ENCODE assay signal across 25 mouse cellular contexts in genomic region chr7:118464432-118464831, GRCm38 (mm10). TPM values are rescaled to one million over a fixed set of nuclear protein-coding genes. Genes with fewer than 3 reads are reported as not detected.
A peak's percentile ranks its signal among the peaks of the same experiment; 100 is the strongest.
DNase-seq lines count a peak whose midpoint lies in the region; ATAC-seq and TF ChIP-seq lines count a peak whose summit lies in the region.
"Had no signal": no experiment of that assay in that cellular context is flagged by ENCODE, and none has a peak within 500 bp of the region (broad histone marks: within the 10 kb centered on the region; RNA-seq: fewer than 3 reads in every experiment).

No protein-coding gene starts in this region.

- H3K9me3 ChIP-seq in lung, postnatal 0 days (ENCODE audit: low read length) = no peaks in the 10 kb centered on the region
- H3K9me3 ChIP-seq in stomach, postnatal 0 days (ENCODE audit: control insufficient read depth, low read length) = no peaks in the 10 kb centered on the region
- H3K9me3 ChIP-seq in forebrain, embryonic 13.5 days (replicated peaks) = no peaks in the 10 kb centered on the region
- H3K9me3 ChIP-seq: embryonic facial prominence, embryonic 15.5 days; heart, embryonic 15.5 days; hindbrain, embryonic 10.5 days; kidney, embryonic 15.5 days; limb, embryonic 13.5 days; megakaryocyte, embryonic 14.5 days; midbrain, embryonic 15.5 days; neural tube, embryonic 15.5 days had no signal

- DNase-seq in heart, adult 11 months = peak; percentile 87
- DNase-seq in heart, postnatal 25 days (ENCODE audit: low spot score) = no peak
- no peak for DNase-seq in lung, adult 2 months
- DNase-seq in lung, postnatal 4 days = no peak
- peak; percentile 56 for DNase-seq in lung, postnatal 0 days (ENCODE audit: low spot score)
- DNase-seq in stomach, postnatal 0 days (ENCODE audit: low spot score) = no peak
- DNase-seq: cerebellum, adult 18-20 months; cerebellum, postnatal 36 days; heart, adult 2 months; layer of hippocampus, postnatal 36 days; lung, embryonic 14.5 days; right cerebral cortex, postnatal 14 days; spleen, adult 18-20 months; thymus, adult 18-20 months had no signal

- no peak for TF ChIP-seq CTCF in lung, adult 2 months (IDR thresholded peaks at IDR 0.05; ENCODE audit: insufficient read depth, low read length)
- TF ChIP-seq CTCF in lung, postnatal 0 days (IDR thresholded peaks at IDR 0.05) = no peak
- TF ChIP-seq CTCF in stomach, postnatal 0 days (IDR thresholded peaks at IDR 0.05; ENCODE audit: low read depth) = no peak

- H3K36me3 ChIP-seq in lung, postnatal 0 days (ENCODE audit: insufficient read depth, low read length) = no peaks in the 10 kb centered on the region
- no peaks in the 10 kb centered on the region for H3K36me3 ChIP-seq in stomach, postnatal 0 days (ENCODE audit: control insufficient read depth, insufficient read depth, low read length)
- no peaks in the 10 kb centered on the region for H3K36me3 ChIP-seq in forebrain, embryonic 13.5 days (ENCODE audit: poor library complexity, severe bottlenecking)
- H3K36me3 ChIP-seq: embryonic facial prominence, embryonic 15.5 days; heart, embryonic 15.5 days; hindbrain, embryonic 10.5 days; kidney, embryonic 15.5 days; limb, embryonic 13.5 days; midbrain, embryonic 15.5 days; neural tube, embryonic 15.5 days had no signal

- no peak overlapping the region for H3K4me3 ChIP-seq in lung, adult 2 months (replicated peaks; ENCODE audit: extremely low read depth, low read depth, low read length)
- H3K4me3 ChIP-seq in lung, postnatal 0 days (ENCODE audit: low read depth, low read length) = no peak overlapping the region
- H3K4me3 ChIP-seq in stomach, postnatal 0 days (ENCODE audit: low read depth, low read length) = no peak overlapping the region
- H3K4me3 ChIP-seq in forebrain, embryonic 13.5 days = no peak overlapping the region
- H3K4me3 ChIP-seq: embryonic facial prominence, embryonic 15.5 days; heart, adult 2 months; heart, embryonic 15.5 days; hindbrain, embryonic 10.5 days; kidney, embryonic 15.5 days; layer of hippocampus, adult 2 months; limb, embryonic 13.5 days; megakaryocyte, embryonic 14.5 days; midbrain, embryonic 15.5 days; neural tube, embryonic 15.5 days had no signal

- 0 out of 2 replicates have a peak, but pooled peaks have one; percentile 8 for TF ChIP-seq POLR2A in lung, adult 2 months (IDR thresholded peaks at IDR 0.05; ENCODE audit: borderline replicate concordance, extremely low read depth, low read depth, low read length)

- H3K27ac ChIP-seq in lung, postnatal 0 days (ENCODE audit: low read length) = no peak overlapping the region
- no peak overlapping the region for H3K27ac ChIP-seq in stomach, postnatal 0 days (replicated peaks)
- H3K27ac ChIP-seq in forebrain, embryonic 13.5 days = no peak overlapping the region
- H3K27ac ChIP-seq: embryonic facial prominence, embryonic 15.5 days; heart, adult 2 months; heart, embryonic 15.5 days; kidney, embryonic 15.5 days; layer of hippocampus, adult 2 months; limb, embryonic 13.5 days; midbrain, embryonic 15.5 days; neural tube, embryonic 15.5 days had no signal

- H3K9ac ChIP-seq in lung, postnatal 0 days (replicated peaks; ENCODE audit: low read depth) = no peak overlapping the region
- H3K9ac ChIP-seq in stomach, postnatal 0 days (ENCODE audit: low read length) = no peak overlapping the region
- no peak overlapping the region for H3K9ac ChIP-seq in forebrain, embryonic 13.5 days
- H3K9ac ChIP-seq: embryonic facial prominence, embryonic 15.5 days; heart, embryonic 15.5 days; kidney, embryonic 15.5 days; limb, embryonic 13.5 days; lung, embryonic 14.5 days; midbrain, embryonic 15.5 days; neural tube, embryonic 15.5 days had no signal

- peak; percentile 72 for TF ChIP-seq EP300 in lung, postnatal 0 days (IDR thresholded peaks at IDR 0.05)
- no peak for TF ChIP-seq EP300 in stomach, postnatal 0 days (optimal IDR thresholded peaks at IDR 0.05)

- intact Hi-C loops in heart, postnatal 25 days (cut with DNase I) = no loop called here

- H3K4me1 ChIP-seq in lung, adult 2 months (ENCODE audit: control insufficient read depth, insufficient read depth, low read length) = peaks cover 17% of the 10 kb centered on the region
- peaks cover 8% of the 10 kb centered on the region; the same call in 1 of the 2 replicates for H3K4me1 ChIP-seq in lung, postnatal 0 days (ENCODE audit: insufficient read depth, low read depth, low read length)
- H3K4me1 ChIP-seq in stomach, postnatal 0 days (replicated peaks; ENCODE audit: control insufficient read depth, insufficient read depth) = peaks cover 4% of the 10 kb centered on the region
- H3K4me1 ChIP-seq in forebrain, embryonic 13.5 days = peaks cover 12% of the 10 kb centered on the region
- H3K4me1 ChIP-seq: embryonic facial prominence, embryonic 15.5 days; megakaryocyte, embryonic 14.5 days had no signal

- no peak overlapping the region for H3K4me2 ChIP-seq in lung, postnatal 0 days (replicated peaks; ENCODE audit: low read depth, low read length)
- H3K4me2 ChIP-seq in stomach, postnatal 0 days (replicated peaks; ENCODE audit: low read depth) = no peak overlapping the region
- H3K4me2 ChIP-seq in forebrain, embryonic 13.5 days = no peak overlapping the region
- H3K4me2 ChIP-seq: embryonic facial prominence, embryonic 15.5 days; heart, embryonic 15.5 days; kidney, embryonic 15.5 days; limb, embryonic 13.5 days; lung, embryonic 14.5 days; midbrain, embryonic 15.5 days; neural tube, embryonic 15.5 days had no signal

- ATAC-seq in lung, postnatal 0 days = 0 out of 2 replicates have a peak, but pooled peaks have one; percentile 32
- no peak for ATAC-seq in stomach, postnatal 0 days (ENCODE audit: low FRiP score, low TSS enrichment)
- ATAC-seq in megakaryocyte-erythroid progenitor cell, adult 5-6 weeks (replicated peaks; ENCODE audit: low FRiP score, low TSS enrichment, poor library complexity, severe bottlenecking) = no peak
- no peak for ATAC-seq in forebrain, embryonic 13.5 days
- ATAC-seq: midbrain, embryonic 15.5 days had no signal

- WGBS in lung, adult 2 months = 19% methylated on average over 4 of the region's 4 CpGs
- 18% methylated on average over 4 of the region's 4 CpGs for WGBS in lung, postnatal 0 days
- 23% methylated on average over 4 of the region's 4 CpGs for WGBS in stomach, postnatal 0 days
- 63% methylated on average over 4 of the region's 4 CpGs for WGBS in forebrain, embryonic 13.5 days

- H3K27me3 ChIP-seq in lung, postnatal 0 days (replicated peaks; ENCODE audit: insufficient read depth, low read length) = no peaks in the 10 kb centered on the region
- H3K27me3 ChIP-seq in stomach, postnatal 0 days (ENCODE audit: control insufficient read depth, insufficient read depth, low read length) = no peaks in the 10 kb centered on the region
- H3K27me3 ChIP-seq in forebrain, embryonic 13.5 days = no peaks in the 10 kb centered on the region
- H3K27me3 ChIP-seq: heart, embryonic 15.5 days; limb, embryonic 13.5 days; midbrain, embryonic 15.5 days; neural tube, embryonic 15.5 days had no signal

RNA-seq across cellular contexts. Expression of gene Syt17, which starts 16.4 kb away (rescaled TPM):
- 1 to 10 TPM; 1.3 to 1.7 TPM for total RNA-seq in heart, postnatal 25 days (2021)
- polyA plus RNA-seq in lung, adult 2 months (2012; rRNA removed) = 5.0 and 6.8 TPM in 2 replicates
- polyA plus RNA-seq in lung, postnatal 0 days (2015; fragmentation: Nextera tagmentation; extraction: Ambion mirVana) = 4.3 and 4.4 TPM in 2 replicates
- polyA plus RNA-seq in stomach, postnatal 0 days (2015; fragmentation: Nextera tagmentation; extraction: Ambion mirVana) = 3.3 and 3.8 TPM in 2 replicates
- not detected in 2 replicates for total RNA-seq in megakaryocyte-erythroid progenitor cell, adult 5-6 weeks (2014; fragmentation: Nextera tagmentation)
- not detected in 2 replicates for total RNA-seq in megakaryocyte-erythroid progenitor cell, adult 5-6 weeks (2017)
- polyA plus RNA-seq in forebrain, embryonic 13.5 days (2015; fragmentation: Nextera tagmentation; extraction: Ambion mirVana) = 3.2 and 4.7 TPM in 2 replicates

RNA-seq across cellular contexts. Expression of gene Itpripl2, which starts 27.3 kb away (rescaled TPM):
- total RNA-seq in heart, postnatal 25 days (2021) = 10 to 100 TPM; 22.3 to 30.5 TPM
- 60.9 and 84.2 TPM in 2 replicates for polyA plus RNA-seq in lung, adult 2 months (2012; rRNA removed)
- polyA plus RNA-seq in lung, postnatal 0 days (2015; fragmentation: Nextera tagmentation; extraction: Ambion mirVana) = 14.5 and 16.2 TPM in 2 replicates
- polyA plus RNA-seq in stomach, postnatal 0 days (2015; fragmentation: Nextera tagmentation; extraction: Ambion mirVana) = 6.1 and 6.7 TPM in 2 replicates
- 0.33 and 1.3 TPM in 2 replicates for total RNA-seq in megakaryocyte-erythroid progenitor cell, adult 5-6 weeks (2014; fragmentation: Nextera tagmentation)
- total RNA-seq in megakaryocyte-erythroid progenitor cell, adult 5-6 weeks (2017) = 1.8 and 3.3 TPM in 2 replicates
- polyA plus RNA-seq in forebrain, embryonic 13.5 days (2015; fragmentation: Nextera tagmentation; extraction: Ambion mirVana) = 0.67 and 0.74 TPM in 2 replicates

Comparison
In these comparisons a context has a peak if more than half of its experiments do, and no peak if none do; other contexts are left out.
1. DNase-seq: peak in heart, adult 11 months (single experiment) and lung, postnatal 0 days (single experiment); none in heart, postnatal 25 days (single experiment), lung, adult 2 months (single experiment), lung, postnatal 4 days (0 of 2) and stomach, postnatal 0 days (single experiment).